Mouse (Mus musculus): Measurements from ENCODE around the gene Smyd5. TPM values are rescaled to one million over a fixed set of nuclear protein-coding genes. Genes with fewer than 3 reads are reported as not detected.

Smyd5 gene
- polyA plus RNA-seq, 1 experiment from 2014 or later = 52.7 TPM

GRCm38 (mm10) chr6:85475581-85475980 is 43.8 kb downstream of the Smyd5 start:
- Histone ChIP-seq H3K4me2 (ENCODE audit: low read depth, low read length, severe bottlenecking) (no peak overlapping the region), H3K27me3 (ENCODE audit: control insufficient read depth, insufficient read depth, low read length) (peaks cover 2% of the 10 kb centered on the region; the same call in 1 of the 2 replicates), H3K36me3 (ENCODE audit: control insufficient read depth, insufficient read depth, low read length) (no peaks in the 10 kb centered on the region), H3K27ac (ENCODE audit: low read depth, low read length) (no peak overlapping the region), H3K4me1 (replicated peaks; ENCODE audit: control insufficient read depth, insufficient read depth, low read length) (no peaks in the 10 kb centered on the region), H3K4me3 (ENCODE audit: low read depth, low read length) (no peak overlapping the region), H3K9ac (ENCODE audit: low read length) (no peak overlapping the region), H3K9me3 (ENCODE audit: control insufficient read depth, low read length) (no peaks in the 10 kb centered on the region)
- WGBS = 86% methylated on average over 3 of the region's 3 CpGs
- no peak for ATAC-seq (replicated peaks; ENCODE audit: low FRiP score)
- DNase-seq (ENCODE audit: low spot score) = no peak

GRCm38 (mm10) chr6:85477366-85477917 is 45.7 kb downstream of the Smyd5 start:
- Histone ChIP-seq H3K9me3 (ENCODE audit: control insufficient read depth, low read length) (no peaks in the 10 kb centered on the region), H3K4me3 (ENCODE audit: low read depth, low read length) (no peak overlapping the region), H3K9ac (ENCODE audit: low read length) (no peak overlapping the region), H3K4me2 (ENCODE audit: low read depth, low read length, severe bottlenecking) (no peak overlapping the region), H3K27me3 (ENCODE audit: control insufficient read depth, insufficient read depth, low read length) (peaks cover 2% of the 10 kb centered on the region; the same call in 1 of the 2 replicates), H3K4me1 (replicated peaks; ENCODE audit: control insufficient read depth, insufficient read depth, low read length) (no peaks in the 10 kb centered on the region), H3K27ac (ENCODE audit: low read depth, low read length) (no peak overlapping the region), H3K36me3 (ENCODE audit: control insufficient read depth, insufficient read depth, low read length) (no peaks in the 10 kb centered on the region)
- DNase-seq (ENCODE audit: low spot score) (peak; percentile 79), ATAC-seq (replicated peaks; ENCODE audit: low FRiP score) (peak; percentile 49; the same call in 1 of the 2 replicates)
- 33% methylated on average over 10 of the region's 10 CpGs for WGBS

- H3K9ac ChIP-seq (ENCODE audit: low read length) = no peak overlapping the region
- ATAC-seq (replicated peaks; ENCODE audit: low FRiP score) (no peak), DNase-seq (ENCODE audit: low spot score) (no peak)
- H3K36me3 ChIP-seq (ENCODE audit: control insufficient read depth, insufficient read depth, low read length) = no peaks in the 10 kb centered on the region
- H3K27me3 ChIP-seq (ENCODE audit: control insufficient read depth, insufficient read depth, low read length) = peaks cover 2% of the 10 kb centered on the region
- no peaks in the 10 kb centered on the region for H3K4me1 ChIP-seq (replicated peaks; ENCODE audit: control insufficient read depth, insufficient read depth, low read length)
- WGBS = 45% methylated on average over 14 of the region's 14 CpGs
- H3K4me2 ChIP-seq (ENCODE audit: low read depth, low read length, severe bottlenecking) = no peak overlapping the region
- H3K4me3 ChIP-seq (ENCODE audit: low read depth, low read length) = no peak overlapping the region
- no peak overlapping the region for H3K27ac ChIP-seq (ENCODE audit: low read depth, low read length)
- no peaks in the 10 kb centered on the region for H3K9me3 ChIP-seq (ENCODE audit: control insufficient read depth, low read length)
Observed at GRCm38 (mm10) chr6:85478416-85478815, 46.6 kb downstream of the Smyd5 start.

GRCm38 (mm10) chr6:85479979-85480378 is 48.2 kb downstream of the Smyd5 start:
- ATAC-seq (replicated peaks; ENCODE audit: low FRiP score) (no peak), DNase-seq (ENCODE audit: low spot score) (no peak)
- H3K36me3 ChIP-seq (ENCODE audit: control insufficient read depth, insufficient read depth, low read length) = no peaks in the 10 kb centered on the region
- H3K4me2 ChIP-seq (ENCODE audit: low read depth, low read length, severe bottlenecking) = no peak overlapping the region
- peaks cover 18% of the 10 kb centered on the region for H3K27me3 ChIP-seq (ENCODE audit: control insufficient read depth, insufficient read depth, low read length)
- peaks cover 6% of the 10 kb centered on the region; the same call in 1 of the 2 replicates for H3K4me1 ChIP-seq (replicated peaks; ENCODE audit: control insufficient read depth, insufficient read depth, low read length)
- WGBS = 89% methylated on average over 5 of the region's 5 CpGs
- no peak overlapping the region for H3K9ac ChIP-seq (ENCODE audit: low read length)
- H3K27ac ChIP-seq (ENCODE audit: low read depth, low read length) = no peak overlapping the region
- H3K4me3 ChIP-seq (ENCODE audit: low read depth, low read length) = no peak overlapping the region
- H3K9me3 ChIP-seq (ENCODE audit: control insufficient read depth, low read length) = no peaks in the 10 kb centered on the region

- ATAC-seq (replicated peaks; ENCODE audit: low FRiP score) (no peak), DNase-seq (ENCODE audit: low spot score) (no peak)
- H3K4me1 ChIP-seq (replicated peaks; ENCODE audit: control insufficient read depth, insufficient read depth, low read length) = peaks cover 6% of the 10 kb centered on the region; the same call in 1 of the 2 replicates
- no peaks in the 10 kb centered on the region for H3K9me3 ChIP-seq (ENCODE audit: control insufficient read depth, low read length)
- no peak overlapping the region for H3K4me3 ChIP-seq (ENCODE audit: low read depth, low read length)
- no peak overlapping the region for H3K9ac ChIP-seq (ENCODE audit: low read length)
- H3K27ac ChIP-seq (ENCODE audit: low read depth, low read length) = no peak overlapping the region
- peaks cover 25% of the 10 kb centered on the region for H3K27me3 ChIP-seq (ENCODE audit: control insufficient read depth, insufficient read depth, low read length)
- H3K36me3 ChIP-seq (ENCODE audit: control insufficient read depth, insufficient read depth, low read length) = no peaks in the 10 kb centered on the region
- no peak overlapping the region for H3K4me2 ChIP-seq (ENCODE audit: low read depth, low read length, severe bottlenecking)
- 76% methylated on average over 16 of the region's 16 CpGs for whole genome bisulfite sequencing
Observed at GRCm38 (mm10) chr6:85480685-85481084, 48.9 kb downstream of the Smyd5 start.

- 4% methylated on average over 92 of the region's 92 CpGs for WGBS
- Histone ChIP-seq H3K27ac (ENCODE audit: low read depth, low read length) (no peak overlapping the region), H3K9me3 (ENCODE audit: control insufficient read depth, low read length) (no peaks in the 10 kb centered on the region), H3K4me3 (ENCODE audit: low read depth, low read length) (peak overlapping the region; percentile 24), H3K9ac (ENCODE audit: low read length) (no peak overlapping the region), H3K36me3 (ENCODE audit: control insufficient read depth, insufficient read depth, low read length) (no peaks in the 10 kb centered on the region), H3K4me2 (ENCODE audit: low read depth, low read length, severe bottlenecking) (peak overlapping the region; percentile 44), H3K4me1 (replicated peaks; ENCODE audit: control insufficient read depth, insufficient read depth, low read length) (peaks cover 6% of the 10 kb centered on the region; the same call in 1 of the 2 replicates), H3K27me3 (ENCODE audit: control insufficient read depth, insufficient read depth, low read length) (peaks cover 25% of the 10 kb centered on the region)
- DNase-seq (ENCODE audit: low spot score) (peak; percentile 62), ATAC-seq (replicated peaks; ENCODE audit: low FRiP score) (no peak)
Observed at GRCm38 (mm10) chr6:85483843-85484721, 52.3 kb downstream of the Smyd5 start.

- H3K4me3 ChIP-seq (ENCODE audit: low read depth, low read length) = no peak overlapping the region
- DNase-seq (ENCODE audit: low spot score) (no peak), ATAC-seq (replicated peaks; ENCODE audit: low FRiP score) (no peak)
- peaks cover 8% of the 10 kb centered on the region for H3K4me1 ChIP-seq (replicated peaks; ENCODE audit: control insufficient read depth, insufficient read depth, low read length)
- no peaks in the 10 kb centered on the region for H3K9me3 ChIP-seq (ENCODE audit: control insufficient read depth, low read length)
- 73% methylated on average over 2 of the region's 2 CpGs for WGBS
- H3K27ac ChIP-seq (ENCODE audit: low read depth, low read length) = no peak overlapping the region
- H3K4me2 ChIP-seq (ENCODE audit: low read depth, low read length, severe bottlenecking) = no peak overlapping the region
- peaks cover 25% of the 10 kb centered on the region for H3K27me3 ChIP-seq (ENCODE audit: control insufficient read depth, insufficient read depth, low read length)
- H3K9ac ChIP-seq (ENCODE audit: low read length) = no peak overlapping the region
- H3K36me3 ChIP-seq (ENCODE audit: control insufficient read depth, insufficient read depth, low read length) = no peaks in the 10 kb centered on the region
Observed at GRCm38 (mm10) chr6:85485738-85486137, 53.9 kb downstream of the Smyd5 start.

- Histone ChIP-seq H3K4me2 (ENCODE audit: low read depth, low read length, severe bottlenecking) (no peak overlapping the region), H3K27ac (ENCODE audit: low read depth, low read length) (no peak overlapping the region), H3K4me3 (ENCODE audit: low read depth, low read length) (no peak overlapping the region), H3K4me1 (replicated peaks; ENCODE audit: control insufficient read depth, insufficient read depth, low read length) (peaks cover 8% of the 10 kb centered on the region), H3K36me3 (ENCODE audit: control insufficient read depth, insufficient read depth, low read length) (no peaks in the 10 kb centered on the region), H3K27me3 (ENCODE audit: control insufficient read depth, insufficient read depth, low read length) (peaks cover 24% of the 10 kb centered on the region), H3K9ac (ENCODE audit: low read length) (no peak overlapping the region), H3K9me3 (ENCODE audit: control insufficient read depth, low read length) (no peaks in the 10 kb centered on the region)
- 44% methylated on average over 4 of the region's 4 CpGs for whole genome bisulfite sequencing
- DNase-seq (ENCODE audit: low spot score) (no peak), ATAC-seq (replicated peaks; ENCODE audit: low FRiP score) (no peak)
Observed at GRCm38 (mm10) chr6:85488510-85488909, 56.7 kb downstream of the Smyd5 start.

Data from forebrain, embryonic 11.5 days (tissue).